Mouse (Mus musculus) E14TG2a.4 (cell line): ENCODE measurements at regions not wholly inside any gene's neighbourhood (a gene's known extent, or its start where the extent isn't known, plus 50 kb on each side); places are given as distances from the start of the nearest gene placed in this dataset.

ENCODE experiments used
- H3K27me3 ChIP-seq: 2 replicates; pipeline ENCODE4 v1.6.1; 2014; ENCODE audit warnings: low read length, control low read depth; ENCODE audit not compliant: insufficient read depth
- H3K36me3 ChIP-seq: 2 replicates; pipeline ENCODE4 v1.6.1; 2014; ENCODE audit warnings: low read length, control low read depth; ENCODE audit not compliant: insufficient read depth
- H3K4me1 ChIP-seq: replicated peaks from 2 replicates; pipeline ENCODE4 v1.6.1; 2014; ENCODE audit warnings: low read depth, low read length, control low read depth
- H3K4me3 ChIP-seq: replicated peaks from 2 replicates; pipeline ENCODE4 v1.5.1; 2014; ENCODE audit warnings: mild to moderate bottlenecking, low read length
- H3K9me3 ChIP-seq: 2 replicates; pipeline ENCODE4 v1.6.1; 2014; ENCODE audit warnings: low read length, control low read depth
- CTCF ChIP-seq: conservative IDR thresholded peaks from 2 replicates; pipeline ENCODE4 v1.5.1; 2014; ENCODE audit warnings: low read length
- NANOG ChIP-seq: IDR thresholded peaks from 2 replicates; pipeline ENCODE4 v1.6.1; 2014; ENCODE audit warnings: borderline replicate concordance, low read length, mixed read lengths
- POU5F1 ChIP-seq: IDR thresholded peaks from 2 replicates; pipeline ENCODE4 v1.6.1; 2014; ENCODE audit warnings: low read length, borderline replicate concordance

DNA sequence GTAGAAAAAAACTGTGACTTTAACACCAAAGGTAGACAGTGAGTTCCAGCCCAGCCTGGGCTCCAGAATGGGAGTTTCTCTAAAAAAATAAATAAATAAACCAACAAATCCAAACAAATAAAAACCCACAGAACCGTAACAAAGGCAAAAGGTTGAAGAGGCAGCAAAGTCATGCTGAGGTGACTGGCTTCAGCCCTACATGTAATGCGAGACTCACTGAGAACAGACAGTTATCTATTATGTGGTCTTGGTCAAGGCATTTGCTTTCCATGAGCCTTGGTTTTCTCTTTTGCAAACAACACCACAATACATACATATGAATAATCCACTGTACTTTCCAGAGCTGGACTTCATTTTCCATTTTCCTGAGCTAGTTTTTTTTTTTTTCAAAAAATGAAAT lies 516.6 kb upstream of the Adam5 start:
- Histone ChIP-seq H3K4me3 (no peak overlapping the region), H3K27me3 (no peaks in the 10 kb centered on the region), H3K4me1 (no peaks in the 10 kb centered on the region), H3K9me3 (peaks cover 40% of the 10 kb centered on the region), H3K36me3 (no peaks in the 10 kb centered on the region)
- TF ChIP-seq NANOG (no peak), POU5F1 (no peak), CTCF (no peak)

GRCm38 (mm10) chr8:25332120-25332607 lies 508.0 kb upstream of the Adam5 start:
- Histone ChIP-seq H3K27me3 (no peaks in the 10 kb centered on the region; the same call in 1 of the 2 replicates), H3K9me3 (peaks cover 22% of the 10 kb centered on the region), H3K36me3 (no peaks in the 10 kb centered on the region), H3K4me3 (no peak overlapping the region), H3K4me1 (peaks cover 10% of the 10 kb centered on the region; the same call in 1 of the 2 replicates)
- TF ChIP-seq CTCF (no peak), POU5F1 (no peak), NANOG (no peak)

DNA sequence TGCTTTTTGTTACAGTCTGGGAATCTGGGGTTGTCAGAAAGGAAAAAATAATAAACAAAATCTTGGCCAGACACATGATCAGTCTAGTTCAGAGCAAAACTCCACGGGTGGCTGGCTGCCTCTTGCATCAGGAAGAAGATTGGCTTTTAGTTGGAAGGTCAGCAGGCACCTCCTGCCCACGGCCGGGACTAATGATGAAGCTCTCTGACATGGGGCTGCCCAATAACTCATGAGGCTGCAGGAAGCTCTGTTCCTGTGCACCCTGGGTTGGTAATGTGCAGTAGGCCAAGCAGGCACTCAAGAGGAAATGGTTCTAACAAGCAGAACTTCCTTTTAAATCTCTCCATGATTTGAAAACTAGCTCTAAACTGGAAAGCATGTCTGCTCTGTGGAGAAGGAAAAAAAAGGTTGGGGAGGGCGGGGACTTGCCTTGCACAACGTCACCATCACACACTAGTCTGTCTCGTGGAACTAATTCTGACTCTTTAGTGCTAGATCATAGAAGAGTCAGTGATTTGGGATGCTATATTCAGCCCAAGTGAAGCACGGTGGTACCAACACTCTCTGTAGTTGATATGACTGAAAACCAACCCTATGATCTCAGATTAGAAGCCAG lies 507.1 kb upstream of the Adam5 start:
- no peak overlapping the region for H3K4me3 ChIP-seq
- no peaks in the 10 kb centered on the region for H3K36me3 ChIP-seq
- peaks cover 15% of the 10 kb centered on the region for H3K9me3 ChIP-seq
- TF ChIP-seq NANOG (no peak), POU5F1 (no peak), CTCF (no peak)
- H3K27me3 ChIP-seq: peaks cover 3% of the 10 kb centered on the region
- H3K4me1 ChIP-seq: peaks cover 14% of the 10 kb centered on the region; the same call in 1 of the 2 replicates

DNA sequence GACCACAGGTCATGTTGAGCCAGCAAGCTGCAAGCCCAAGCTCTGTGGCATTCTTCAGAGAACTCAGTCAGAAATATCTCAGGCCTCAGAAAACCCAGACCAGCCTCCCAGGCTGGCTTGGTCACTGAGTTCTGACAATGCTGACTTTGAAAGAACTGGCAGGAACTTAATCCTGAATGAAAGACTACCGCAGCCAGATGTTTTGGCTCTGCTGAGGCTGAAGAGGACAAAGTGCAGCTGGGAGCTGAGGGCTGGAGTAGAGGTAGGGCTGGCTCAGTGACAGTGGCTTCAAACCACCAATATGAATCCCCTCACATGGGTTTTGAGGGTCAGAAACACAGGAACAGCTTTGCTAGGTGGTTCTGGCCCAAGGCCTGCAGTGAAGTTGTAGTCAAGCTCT lies 505.6 kb upstream of the Adam5 start:
- no peak for TF ChIP-seq NANOG
- no peak for TF ChIP-seq CTCF
- no peak for TF ChIP-seq POU5F1
- Histone ChIP-seq H3K27me3 (peaks cover 11% of the 10 kb centered on the region), H3K9me3 (peaks cover 3% of the 10 kb centered on the region; the same call in 1 of the 2 replicates), H3K4me3 (no peak overlapping the region), H3K4me1 (peaks cover 18% of the 10 kb centered on the region; the same call in 1 of the 2 replicates), H3K36me3 (no peaks in the 10 kb centered on the region)

GRCm38 (mm10) chr8:25328318-25328717 lies 504.1 kb upstream of the Adam5 start:
- Histone ChIP-seq H3K4me3 (no peak overlapping the region), H3K4me1 (peaks cover 23% of the 10 kb centered on the region), H3K27me3 (peaks cover 20% of the 10 kb centered on the region), H3K36me3 (no peaks in the 10 kb centered on the region), H3K9me3 (no peaks in the 10 kb centered on the region)
- TF ChIP-seq NANOG (no peak), POU5F1 (no peak), CTCF (no peak)

DNA sequence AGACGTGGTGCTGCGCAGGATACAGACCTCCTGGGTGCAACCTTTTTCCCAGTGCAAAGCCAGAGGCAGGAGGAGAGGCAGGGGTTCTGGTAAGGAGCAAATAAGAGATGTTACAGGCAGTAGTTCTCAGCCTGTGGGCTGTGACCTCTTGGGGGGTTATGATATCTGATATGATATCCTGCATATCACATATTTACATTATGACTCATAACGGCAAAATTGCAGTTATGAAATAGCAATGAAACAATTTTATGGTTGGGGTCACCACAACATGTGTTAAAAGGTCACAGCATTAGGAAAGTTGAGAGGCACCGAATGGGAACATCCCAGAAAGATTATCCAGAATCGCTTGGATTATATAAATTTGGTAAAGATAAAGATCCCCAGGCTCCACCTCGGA lies 502.8 kb upstream of the Adam5 start:
- Histone ChIP-seq H3K4me3 (no peak overlapping the region), H3K4me1 (peaks cover 19% of the 10 kb centered on the region), H3K27me3 (peaks cover 25% of the 10 kb centered on the region), H3K36me3 (no peaks in the 10 kb centered on the region), H3K9me3 (no peaks in the 10 kb centered on the region)
- TF ChIP-seq CTCF (no peak), POU5F1 (no peak)

DNA sequence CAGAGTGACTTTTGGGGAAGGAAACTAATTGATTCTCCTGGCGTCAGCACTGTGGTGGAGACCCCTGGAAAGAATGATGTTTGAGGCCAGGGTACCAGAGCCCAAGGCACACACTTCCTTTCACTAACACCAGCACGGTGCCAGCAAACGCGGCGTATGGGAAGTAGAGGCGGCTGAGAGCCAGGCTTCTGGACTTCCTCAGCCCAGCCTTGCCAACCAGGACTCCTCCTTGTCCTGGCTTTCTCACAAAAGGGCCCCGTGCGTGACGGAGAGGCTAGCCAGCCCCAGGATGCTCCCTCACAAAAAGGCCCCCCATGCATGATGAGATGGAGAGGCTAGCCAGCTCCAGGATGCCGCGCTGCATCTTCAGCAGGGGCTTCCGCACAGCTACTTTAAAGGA lies 502.1 kb upstream of the Adam5 start:
- Histone ChIP-seq H3K4me1 (peaks cover 13% of the 10 kb centered on the region), H3K4me3 (no peak overlapping the region), H3K27me3 (peaks cover 25% of the 10 kb centered on the region), H3K36me3 (no peaks in the 10 kb centered on the region), H3K9me3 (no peaks in the 10 kb centered on the region)
- TF ChIP-seq POU5F1 (no peak), CTCF (no peak), NANOG (no peak)

DNA sequence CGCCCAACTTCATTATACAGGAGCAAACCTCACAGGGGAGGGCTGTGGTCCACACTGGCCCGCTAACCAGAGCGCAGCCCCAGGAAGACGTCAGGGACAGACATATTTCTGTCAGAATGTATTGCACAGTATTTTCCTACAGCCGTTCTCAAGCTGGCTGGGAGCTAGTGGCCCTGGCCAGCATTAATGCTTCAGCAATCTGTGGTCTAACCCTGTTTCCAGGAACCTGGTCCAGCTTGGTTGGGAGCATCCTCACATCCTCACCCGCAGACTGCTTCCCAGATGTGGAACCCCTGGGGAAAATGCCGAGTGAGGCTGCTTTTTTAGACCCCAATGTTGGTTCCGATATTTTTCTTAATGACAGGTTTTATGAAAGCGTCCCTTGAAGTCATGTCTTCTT lies 500.6 kb upstream of the Adam5 start:
- Histone ChIP-seq H3K36me3 (no peaks in the 10 kb centered on the region), H3K4me3 (no peak overlapping the region), H3K4me1 (peaks cover 13% of the 10 kb centered on the region), H3K9me3 (peaks cover 4% of the 10 kb centered on the region; the same call in 1 of the 2 replicates), H3K27me3 (peaks cover 25% of the 10 kb centered on the region)
- TF ChIP-seq NANOG (no peak), POU5F1 (no peak)
